Mouse (Mus musculus): Measurements from ENCODE around the gene Akr1c18.

The Akr1c18 gene

GRCm38 (mm10) chr13:4102721-4103120, 47.7 kb downstream of the Akr1c18 start:
- DNase-seq (ENCODE audit: low spot score in 2 of 2), result no peak

- DNase-seq (ENCODE audit: low spot score in 2 of 2), result no peak
Observed at GRCm38 (mm10) chr13:4101691-4102090, 48.8 kb downstream of the Akr1c18 start.
